Mouse (Mus musculus) cortical plate, adult 2 months (tissue): ENCODE measurements at regions not wholly inside any gene's neighbourhood (a gene's known extent, or its start where the extent isn't known, plus 50 kb on each side); places are given as distances from the start of the nearest gene placed in this dataset.

ENCODE experiments used
- CTCF ChIP-seq: fragments of 200-500 bp; IDR thresholded peaks from 2 replicates; pipeline ENCODE4 v1.5.1; 2011; ENCODE audit warnings: mild to moderate bottlenecking, control low read depth, low read length; ENCODE audit not compliant: insufficient read depth; ENCODE audit errors: extremely low read depth
- POLR2A ChIP-seq: fragments of 200-500 bp; IDR thresholded peaks from 2 replicates; pipeline ENCODE4 v1.6.1; 2011; ENCODE audit warnings: mild to moderate bottlenecking, low read length, control low read depth; ENCODE audit not compliant: insufficient read depth; ENCODE audit errors: extremely low read depth

DNA sequence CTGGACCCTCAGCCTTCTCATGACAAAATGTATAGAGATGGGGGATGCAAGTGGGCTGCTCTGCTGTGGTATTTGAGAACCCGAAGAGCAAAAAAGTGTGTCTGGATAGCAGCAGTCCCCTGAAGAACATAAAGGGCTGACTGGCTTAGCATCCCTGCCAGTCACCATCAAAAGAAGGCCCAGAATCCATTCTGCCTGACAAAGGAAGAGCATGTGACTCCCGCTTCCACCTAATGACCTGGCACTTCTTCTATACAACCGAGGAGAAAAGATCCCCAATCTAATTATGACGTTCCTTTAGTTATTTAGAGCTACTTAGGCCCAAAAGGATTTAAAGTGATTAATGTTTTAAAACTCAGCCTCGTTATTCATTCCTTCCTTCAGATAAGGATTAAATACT lies 559.0 kb downstream of the Pdcd6ip start:
- TF ChIP-seq CTCF (no peak), POLR2A (no peak)
